Mouse (Mus musculus) lung, embryonic 16.5 days (tissue): ENCODE measurements around the gene Armc2. TPM values are rescaled to one million over a fixed set of nuclear protein-coding genes. Genes with fewer than 3 reads are reported as not detected.

ENCODE experiments used
- polyA plus RNA-seq: library from polyadenylated mRNA; unstranded; fragments of >200 nt; fragmentation: Nextera tagmentation; extraction: Ambion mirVana; gene quantifications from 2 replicates; pipeline ENCODE4 v1.2.1, GENCODE M21; 2015

The Armc2 gene
- polyA plus RNA-seq, 1 experiment from 2014 or later: 2.0 TPM

Other genes with a start within 250 kb of the Armc2 start
- gene Cep57l1, start 208.6 kb downstream of the Armc2 start, polyA plus RNA-seq: 28.8 and 28.9 TPM in 2 replicates
- gene Sesn1, start 208.5 kb downstream of the Armc2 start, polyA plus RNA-seq: 29.2 and 29.8 TPM in 2 replicates